Mouse (Mus musculus) inflammation-experienced regulatory T-cells, adult 16 weeks (primary cell): ENCODE measurements around the gene Cdh22. TPM values are rescaled to one million over a fixed set of nuclear protein-coding genes. Genes with fewer than 3 reads are reported as not detected.

ENCODE experiments used
- polyA plus RNA-seq: library from polyadenylated mRNA; unstranded; fragments of 100-300 nt; shearing (Covaris generic); gene quantifications from one replicate; pipeline ENCODE4 v1.2.1, GENCODE M21; 2017

Cdh22 gene
- not detected for polyA plus RNA-seq

GRCm38 (mm10) chr2:165234613-165235291, at the start of gene Cdh22:
TSS of gene Cdh22 (minus strand) at chr2:165234853.

GRCm38 (mm10) chr2:165090650-165091049, 144.0 kb downstream of the Cdh22 start, which contains the start of gene 1700025C18Rik:
TSS of gene 1700025C18Rik (minus strand) at chr2:165090750.

Other genes with a start within 250 kb of the Cdh22 start
- 62.9 TPM for gene Ncoa5, start 200.0 kb downstream of the Cdh22 start, polyA plus RNA-seq
- 2.4 TPM for gene Cd40, start 179.2 kb downstream of the Cdh22 start, polyA plus RNA-seq
- gene 1700025C18Rik, start 144.1 kb downstream of the Cdh22 start, polyA plus RNA-seq = not detected
- 81.6 TPM for gene Slc35c2, start 53.0 kb upstream of the Cdh22 start, polyA plus RNA-seq
- gene Elmo2, start 91.6 kb upstream of the Cdh22 start, polyA plus RNA-seq = 67.7 TPM
- not detected for gene Zfp663, start 133.9 kb upstream of the Cdh22 start, polyA plus RNA-seq
- not detected for gene Zfp334, start 153.4 kb upstream of the Cdh22 start, polyA plus RNA-seq
- gene Ocstamp, start 165.6 kb upstream of the Cdh22 start, polyA plus RNA-seq = not detected
- gene Slc13a3, start 238.4 kb upstream of the Cdh22 start, polyA plus RNA-seq = not detected